Mouse (Mus musculus) embryonic facial prominence, embryonic 14.5 days (tissue): ENCODE data around the gene Ercc6l. TPM values are rescaled to one million over a fixed set of nuclear protein-coding genes. Genes with fewer than 3 reads are reported as not detected.
"Not testable (repeated sequence)": the region's sequence is repeated elsewhere in the genome, so short reads cannot be mapped to it uniquely, and the experiment has no call there.

Experiments used
- ATAC-seq: fragments of 200-750 bp; cut with Nextera tagmentation; 2 replicates; pipeline ENCODE4 v1.8.0; 2017; ENCODE audit warnings: low read depth, moderate number of reproducible peaks, moderate TSS enrichment
- DNase-seq: peaks from one replicate; pipeline ENCODE4 v3.0.0-alpha.2; 2015; ENCODE audit warnings: low spot score
- H3K27ac ChIP-seq: fragments of 300-500 bp; sonication (generic); replicated peaks from 2 replicates; pipeline ENCODE4 v1.5.1; 2014; ENCODE audit warnings: low read depth, mild to moderate bottlenecking, low read length, moderate library complexity
- H3K27me3 ChIP-seq: fragments of 300-500 bp; sonication (generic); replicated peaks from 2 replicates; pipeline ENCODE4 v1.6.1; 2014; ENCODE audit warnings: low read length; ENCODE audit not compliant: control insufficient read depth, insufficient read depth
- H3K36me3 ChIP-seq: fragments of 300-500 bp; sonication (generic); 2 replicates; pipeline ENCODE4 v1.6.1; 2014; ENCODE audit warnings: low read length, mixed read lengths; ENCODE audit not compliant: control insufficient read depth, insufficient read depth
- H3K4me1 ChIP-seq: fragments of 300-500 bp; sonication (generic); 2 replicates; pipeline ENCODE4 v1.6.1; 2014; ENCODE audit warnings: antibody characterized with exemption, low read length; ENCODE audit not compliant: control insufficient read depth, insufficient read depth
- H3K4me2 ChIP-seq: fragments of 300-500 bp; sonication (generic); 2 replicates; pipeline ENCODE4 v1.6.1; 2014; ENCODE audit warnings: low read depth, mild to moderate bottlenecking, low read length, moderate library complexity, mixed read lengths
- H3K4me3 ChIP-seq: fragments of 300-500 bp; sonication (generic); 2 replicates; pipeline ENCODE4 v1.5.1; 2014; ENCODE audit warnings: low read depth, mild to moderate bottlenecking, low read length
- H3K9ac ChIP-seq: fragments of 300-500 bp; sonication (generic); 2 replicates; pipeline ENCODE4 v1.6.1; 2014; ENCODE audit warnings: low read depth, mild to moderate bottlenecking, low read length, moderate library complexity, mixed read lengths
- H3K9me3 ChIP-seq: fragments of 300-500 bp; sonication (generic); 2 replicates; pipeline ENCODE4 v1.6.1; 2016; ENCODE audit warnings: low read length; ENCODE audit not compliant: control insufficient read depth
- WGBS: fragments of 180-500 bp; shearing (Covaris S2); extraction: QIAGEN DNeasy Blood & Tissue Kit; methylation state at CpG from one replicate; pipeline ENCODE4 v1.1.7; 2014; 5-methylcytosine and 5-hydroxymethylcytosine counted together
- polyA plus RNA-seq: library from polyadenylated mRNA; unstranded; fragments of >200 nt; fragmentation: Nextera tagmentation; extraction: Ambion mirVana; gene quantifications from 2 replicates; pipeline ENCODE4 v1.2.1, GENCODE M21; 2014

Ercc6l gene
- polyA plus RNA-seq, 1 experiment from 2014 or later = 10.9 TPM

GRCm38 (mm10) chrX:102157423-102157791 lies 516 bp upstream of the Ercc6l start:
- H3K9ac ChIP-seq = peak overlapping the region; percentile 55; the same call in 1 of the 2 replicates
- peak overlapping the region; percentile 68 for H3K27ac ChIP-seq
- WGBS = 42% methylated on average over 5 of the region's 5 CpGs
- no peaks in the 10 kb centered on the region for H3K4me1 ChIP-seq
- DNase-seq = no peak
- peak overlapping the region; percentile 47 for H3K4me2 ChIP-seq
- H3K36me3 ChIP-seq = no peaks in the 10 kb centered on the region
- H3K9me3 ChIP-seq = no peaks in the 10 kb centered on the region
- peak overlapping the region; percentile 51 for H3K4me3 ChIP-seq
- H3K27me3 ChIP-seq = no peaks in the 10 kb centered on the region
- ATAC-seq = no peak; the same call in 1 of the 2 replicates

DNA sequence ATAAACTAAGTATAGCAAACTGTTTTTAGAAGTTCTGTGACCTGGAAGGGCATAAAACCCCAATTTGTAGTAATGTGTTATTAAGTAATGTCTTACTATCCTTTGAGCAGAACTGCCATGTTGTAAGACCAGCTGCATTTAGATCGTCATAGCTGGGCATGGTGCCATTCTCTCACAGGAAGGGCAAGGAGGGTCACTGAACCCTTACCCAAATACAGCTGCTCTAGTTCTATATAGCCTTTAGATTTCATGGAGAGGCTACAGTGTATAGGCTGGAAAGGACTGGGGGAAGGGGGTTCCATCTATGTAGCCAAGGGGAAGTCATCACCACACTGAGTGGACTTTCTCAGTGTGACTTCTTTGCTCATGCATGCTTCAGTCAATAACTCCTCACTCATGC lies 15.7 kb downstream of the Ercc6l start:
- Histone ChIP-seq H3K9me3 (no peaks in the 10 kb centered on the region), H3K27me3 (0 out of 2 replicates have a peak, but pooled peaks cover 7% of the 10 kb centered on the region), H3K9ac (no peak overlapping the region), H3K4me1 (no peaks in the 10 kb centered on the region), H3K4me2 (no peak overlapping the region), H3K36me3 (peaks cover 25% of the 10 kb centered on the region; the same call in 1 of the 2 replicates), H3K4me3 (no peak overlapping the region), H3K27ac (no peak overlapping the region)
- DNase-seq (no peak), ATAC-seq (no peak)
- WGBS = 78% methylated on average over 1 of the region's 1 CpGs

DNA sequence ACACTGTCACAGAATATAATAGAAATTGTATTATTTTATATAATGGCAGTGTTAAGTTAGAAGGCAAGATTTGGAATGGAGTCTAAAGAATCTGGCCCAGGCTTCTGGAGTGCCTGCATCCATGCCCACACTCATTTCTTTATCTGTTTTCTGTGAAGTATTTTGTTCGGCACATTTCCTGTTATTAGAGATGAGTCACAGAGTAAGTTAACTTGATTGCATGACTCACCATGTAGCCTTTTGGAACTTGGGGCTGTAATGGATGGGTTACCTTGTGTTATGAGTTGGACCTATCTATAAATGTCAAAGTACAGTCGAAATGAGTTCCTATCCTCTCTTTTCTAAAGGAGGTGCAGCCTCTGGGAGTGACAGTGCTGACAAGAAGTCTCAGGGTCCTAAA lies 35.6 kb downstream of the Ercc6l start:
- Histone ChIP-seq H3K4me1 (no peaks in the 10 kb centered on the region), H3K4me3 (no peak overlapping the region), H3K27me3 (no peaks in the 10 kb centered on the region; the same call in 1 of the 2 replicates), H3K4me2 (no peak overlapping the region), H3K9me3 (no peaks in the 10 kb centered on the region), H3K9ac (no peak overlapping the region), H3K36me3 (peaks cover 8% of the 10 kb centered on the region; the same call in 1 of the 2 replicates), H3K27ac (no peak overlapping the region)
- DNase-seq (no peak), ATAC-seq (no peak)
- WGBS = 79% methylated on average over 2 of the region's 2 CpGs

- H3K4me2 ChIP-seq = peak within 1 kb of the TSS; percentile 64
- H3K9me3 ChIP-seq = no peaks in the 10 kb centered on the region
- peaks cover 4% of the 10 kb centered on the region; the same call in 1 of the 2 replicates for H3K36me3 ChIP-seq
- H3K9ac ChIP-seq = peak within 1 kb of the TSS; percentile 71
- peak; percentile 100 for ATAC-seq
- WGBS = 23% methylated on average over 29 of the region's 30 CpGs
- H3K4me3 ChIP-seq = peak within 1 kb of the TSS; percentile 59
- H3K4me1 ChIP-seq = no peaks in the 10 kb centered on the region
- no peak within 1 kb of the TSS for H3K27ac ChIP-seq
- DNase-seq = peak; percentile 98
- H3K27me3 ChIP-seq = peaks cover 5% of the 10 kb centered on the region; the same call in 1 of the 2 replicates
Measured at GRCm38 (mm10) chrX:102119042-102119864, 37.6 kb downstream of the Ercc6l start, which contains the start of gene Pin4. Gene Pin4 (plus strand): TSS chrX:102119447.

GRCm38 (mm10) chrX:102115676-102116075 lies 41.2 kb downstream of the Ercc6l start:
- Histone ChIP-seq H3K9ac (no peak overlapping the region), H3K4me3 (no peak overlapping the region), H3K27me3 (peaks cover 9% of the 10 kb centered on the region), H3K36me3 (no peaks in the 10 kb centered on the region), H3K4me1 (no peaks in the 10 kb centered on the region), H3K9me3 (no peaks in the 10 kb centered on the region), H3K27ac (no peak overlapping the region), H3K4me2 (no peak overlapping the region)
- ATAC-seq (no peak), DNase-seq (no peak)
- WGBS = 52% methylated on average over 4 of the region's 4 CpGs

DNA sequence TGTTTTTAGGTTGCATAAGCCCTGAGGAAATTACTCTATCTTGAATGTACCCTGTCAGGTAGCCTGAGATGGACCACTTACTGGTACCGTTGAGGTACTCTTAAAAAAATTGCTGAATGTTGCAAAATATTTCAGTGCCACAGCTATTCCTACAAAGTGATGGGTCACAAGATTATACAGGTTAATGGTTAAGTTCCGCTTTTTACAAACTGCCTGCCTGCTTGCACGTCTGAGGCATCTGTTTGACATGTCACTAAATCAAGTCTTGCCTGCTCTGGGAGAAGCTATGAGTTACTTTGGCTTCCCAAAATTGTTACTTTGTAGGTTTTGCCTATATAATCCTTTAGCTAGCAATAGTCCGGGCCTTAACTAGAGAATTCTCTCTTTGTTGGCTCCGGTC lies 47.5 kb downstream of the Ercc6l start:
- not testable (repeated sequence) for H3K4me1 ChIP-seq, H3K27ac ChIP-seq, H3K9me3 ChIP-seq, ATAC-seq, H3K27me3 ChIP-seq, H3K4me2 ChIP-seq, H3K4me3 ChIP-seq, H3K36me3 ChIP-seq, H3K9ac ChIP-seq, DNase-seq
- 82% methylated on average over 5 of the region's 5 CpGs for WGBS

GRCm38 (mm10) chrX:102103830-102104229 lies 53.1 kb downstream of the Ercc6l start:
- not testable (repeated sequence) for DNase-seq, H3K4me3 ChIP-seq, H3K36me3 ChIP-seq, H3K9ac ChIP-seq, H3K27ac ChIP-seq, H3K27me3 ChIP-seq, H3K9me3 ChIP-seq, H3K4me1 ChIP-seq, ATAC-seq, H3K4me2 ChIP-seq
- 77% methylated on average over 2 of the region's 2 CpGs for WGBS

GRCm38 (mm10) chrX:102101886-102102285 lies 55.0 kb downstream of the Ercc6l start:
- no peak for ATAC-seq
- 65% methylated on average over 7 of the region's 7 CpGs for WGBS
- H3K27me3 ChIP-seq = no peaks in the 10 kb centered on the region

More at GRCm38 (mm10) chrX:102101886-102102285, 55.0 kb downstream of the Ercc6l start:
- Histone ChIP-seq H3K27ac (no peak overlapping the region), H3K4me2 (no peak overlapping the region), H3K4me3 (no peak overlapping the region), H3K4me1 (no peaks in the 10 kb centered on the region), H3K36me3 (no peaks in the 10 kb centered on the region), H3K9me3 (no peaks in the 10 kb centered on the region), H3K9ac (no peak overlapping the region)
- no peak for DNase-seq
